Mouse (Mus musculus) liver, embryonic 12.5 days (tissue): ENCODE measurements around the gene Olfr201. TPM values are rescaled to one million over a fixed set of nuclear protein-coding genes. Genes with fewer than 3 reads are reported as not detected.
"Not testable (repeated sequence)": the region's sequence is repeated elsewhere in the genome, so short reads cannot be mapped to it uniquely, and the experiment has no call there.

Experiments used
- ATAC-seq: fragments of 200-750 bp; cut with Nextera tagmentation; 2 replicates; pipeline ENCODE4 v1.8.0; 2017; ENCODE audit warnings: moderate number of reproducible peaks, mild to moderate bottlenecking, moderate library complexity
- H3K27ac ChIP-seq: fragments of 300-500 bp; sonication (generic); 2 replicates; pipeline ENCODE4 v1.5.1; 2016; ENCODE audit warnings: mild to moderate bottlenecking
- H3K27me3 ChIP-seq: fragments of 300-500 bp; sonication (generic); replicated peaks from 2 replicates; pipeline ENCODE4 v1.6.1; 2016; ENCODE audit warnings: mild to moderate bottlenecking, moderate library complexity
- H3K36me3 ChIP-seq: fragments of 300-500 bp; sonication (generic); 2 replicates; pipeline ENCODE4 v1.6.1; 2016; ENCODE audit warnings: mild to moderate bottlenecking, moderate library complexity
- H3K4me1 ChIP-seq: fragments of 300-500 bp; sonication (generic); 2 replicates; pipeline ENCODE4 v1.6.1; 2016
- H3K4me2 ChIP-seq: fragments of 300-500 bp; sonication (generic); 2 replicates; pipeline ENCODE4 v1.6.1; 2016; ENCODE audit warnings: mild to moderate bottlenecking, moderate library complexity
- H3K4me3 ChIP-seq: fragments of 300-500 bp; sonication (generic); 2 replicates; pipeline ENCODE4 v1.5.1; 2016; ENCODE audit warnings: mild to moderate bottlenecking, moderate library complexity
- H3K9ac ChIP-seq: fragments of 300-500 bp; sonication (generic); 2 replicates; pipeline ENCODE4 v1.6.1; 2016; ENCODE audit warnings: mild to moderate bottlenecking, moderate library complexity
- H3K9me3 ChIP-seq: fragments of 300-500 bp; sonication (generic); replicated peaks from 2 replicates; pipeline ENCODE4 v1.6.1; 2016; ENCODE audit warnings: mild to moderate bottlenecking, moderate library complexity
- WGBS: fragments of 180-500 bp; shearing (Covaris S2); methylation state at CpG from one replicate; pipeline ENCODE4 v1.1.7; 2016; ENCODE audit not compliant: insufficient replicate concordance; 5-methylcytosine and 5-hydroxymethylcytosine counted together
- polyA plus RNA-seq: library from polyadenylated mRNA; unstranded; fragments of >200 nt; fragmentation: Nextera tagmentation; extraction: Ambion mirVana; gene quantifications from 2 replicates; pipeline ENCODE4 v1.2.1, GENCODE M21; 2016

Gene Olfr201
- polyA plus RNA-seq, result 0.08 and 0.13 TPM in 2 replicates

GRCm38 (mm10) chr16:59272532-59272931 lies at the start of gene Olfr201:
Olfr201 (minus strand) TSS chr16:59272632.
- not testable (repeated sequence) for H3K36me3 ChIP-seq, H3K4me3 ChIP-seq, ATAC-seq, H3K9me3 ChIP-seq, H3K9ac ChIP-seq, H3K27me3 ChIP-seq, H3K27ac ChIP-seq, H3K4me1 ChIP-seq, H3K4me2 ChIP-seq
- 67% methylated on average over 4 of the region's 4 CpGs for WGBS

GRCm38 (mm10) chr16:59318148-59318547 lies 45.7 kb upstream of the Olfr201 start, which contains the start of gene Olfr204:
Olfr204 (minus strand) TSS chr16:59318248.
- Histone ChIP-seq H3K27me3 (no peaks in the 10 kb centered on the region), H3K4me3 (no peak within 1 kb of the TSS), H3K9ac (no peak within 1 kb of the TSS), H3K27ac (no peak within 1 kb of the TSS), H3K4me2 (no peak within 1 kb of the TSS), H3K9me3 (no peaks in the 10 kb centered on the region), H3K4me1 (no peaks in the 10 kb centered on the region), H3K36me3 (no peaks in the 10 kb centered on the region)
- ATAC-seq, result no peak

- no peaks in the 10 kb centered on the region for H3K36me3 ChIP-seq
- H3K4me1 ChIP-seq, result no peaks in the 10 kb centered on the region
- H3K27me3 ChIP-seq, result no peaks in the 10 kb centered on the region
- H3K4me2 ChIP-seq, result no peak within 1 kb of the TSS
- H3K4me3 ChIP-seq, result no peak within 1 kb of the TSS
- H3K9me3 ChIP-seq, result no peaks in the 10 kb centered on the region
- ATAC-seq, result no peak
- no peak within 1 kb of the TSS for H3K27ac ChIP-seq
- 56% methylated on average over 2 of the region's 2 CpGs for WGBS
- no peak within 1 kb of the TSS for H3K9ac ChIP-seq
Observed at GRCm38 (mm10) chr16:59298581-59298980, 26.1 kb upstream of the Olfr201 start, which contains the start of gene Olfr203. Olfr203 (plus strand) TSS chr16:59298881.

- 45% methylated on average over 9 of the region's 9 CpGs for WGBS
- not testable (repeated sequence) for H3K27me3 ChIP-seq
Observed at GRCm38 (mm10) chr16:59287576-59287975, 15.1 kb upstream of the Olfr201 start.

GRCm38 (mm10) chr16:59286693-59287092 lies 14.3 kb upstream of the Olfr201 start, which contains the start of gene Olfr202:
Olfr202 (minus strand) TSS chr16:59286793.
- H3K27me3 ChIP-seq, result no peaks in the 10 kb centered on the region
- H3K9ac ChIP-seq, result no peak within 1 kb of the TSS
- no peaks in the 10 kb centered on the region for H3K36me3 ChIP-seq
- H3K4me3 ChIP-seq, result no peak within 1 kb of the TSS
- no peak for ATAC-seq
- H3K27ac ChIP-seq, result no peak within 1 kb of the TSS
- no peak within 1 kb of the TSS for H3K4me2 ChIP-seq
- H3K9me3 ChIP-seq, result no peaks in the 10 kb centered on the region
- H3K4me1 ChIP-seq, result no peaks in the 10 kb centered on the region
- WGBS, result 64% methylated on average over 1 of the region's 1 CpGs

More at GRCm38 (mm10) chr16:59287576-59287975, 15.1 kb upstream of the Olfr201 start:
- not testable (repeated sequence) for H3K27ac ChIP-seq, H3K9me3 ChIP-seq, H3K4me2 ChIP-seq, ATAC-seq, H3K9ac ChIP-seq, H3K36me3 ChIP-seq, H3K4me3 ChIP-seq, H3K4me1 ChIP-seq

GRCm38 (mm10) chr16:59283476-59283875 lies 11.0 kb upstream of the Olfr201 start:
- no peaks in the 10 kb centered on the region for H3K36me3 ChIP-seq
- WGBS, result 40% methylated on average over 1 of the region's 1 CpGs
- ATAC-seq, result no peak

GRCm38 (mm10) chr16:59280542-59280941 lies 8.1 kb upstream of the Olfr201 start:
- H3K4me1 ChIP-seq, result no peaks in the 10 kb centered on the region
- WGBS, result 43% methylated on average over 3 of the region's 3 CpGs
- no peak overlapping the region for H3K9ac ChIP-seq
- H3K4me3 ChIP-seq, result no peak overlapping the region
- H3K27ac ChIP-seq, result no peak overlapping the region
- H3K9me3 ChIP-seq, result no peaks in the 10 kb centered on the region; the same call in 1 of the 2 replicates
- H3K36me3 ChIP-seq, result no peaks in the 10 kb centered on the region
- ATAC-seq, result peak; percentile 99
- no peak overlapping the region for H3K4me2 ChIP-seq
- no peaks in the 10 kb centered on the region for H3K27me3 ChIP-seq

More at GRCm38 (mm10) chr16:59283476-59283875, 11.0 kb upstream of the Olfr201 start:
- H3K9ac ChIP-seq, result no peak overlapping the region
- H3K27me3 ChIP-seq, result no peaks in the 10 kb centered on the region
- no peak overlapping the region for H3K4me3 ChIP-seq
- H3K9me3 ChIP-seq, result no peaks in the 10 kb centered on the region; the same call in 1 of the 2 replicates
- no peak overlapping the region for H3K4me2 ChIP-seq
- H3K4me1 ChIP-seq, result no peaks in the 10 kb centered on the region
- no peak overlapping the region for H3K27ac ChIP-seq

- not testable (repeated sequence) for H3K9me3 ChIP-seq, H3K9ac ChIP-seq, ATAC-seq, H3K4me2 ChIP-seq, H3K4me1 ChIP-seq, H3K27me3 ChIP-seq, H3K27ac ChIP-seq, H3K36me3 ChIP-seq, H3K4me3 ChIP-seq
- WGBS, result 49% methylated on average over 4 of the region's 4 CpGs
Observed at GRCm38 (mm10) chr16:59269097-59269496, 3.3 kb downstream of the Olfr201 start.

GRCm38 (mm10) chr16:59249684-59250083 lies 22.7 kb downstream of the Olfr201 start:
- Histone ChIP-seq H3K4me1 (no peaks in the 10 kb centered on the region), H3K27me3 (no peaks in the 10 kb centered on the region), H3K27ac (no peak overlapping the region), H3K4me3 (no peak overlapping the region), H3K9ac (no peak overlapping the region), H3K4me2 (no peak overlapping the region), H3K36me3 (no peaks in the 10 kb centered on the region), H3K9me3 (peaks cover 5% of the 10 kb centered on the region; the same call in 1 of the 2 replicates)
- WGBS, result 73% methylated on average over 17 of the region's 17 CpGs
- no peak for ATAC-seq

GRCm38 (mm10) chr16:59219667-59220066 lies 52.8 kb downstream of the Olfr201 start, which contains the start of gene Olfr199:
Olfr199 (minus strand) TSS chr16:59219767.
- not testable (repeated sequence) for H3K4me2 ChIP-seq, H3K36me3 ChIP-seq, ATAC-seq, H3K27ac ChIP-seq, H3K4me3 ChIP-seq, H3K9ac ChIP-seq, H3K4me1 ChIP-seq, H3K27me3 ChIP-seq, H3K9me3 ChIP-seq
- WGBS, result 48% methylated on average over 1 of the region's 1 CpGs

- not testable (repeated sequence) for H3K9ac ChIP-seq, H3K27ac ChIP-seq, H3K4me1 ChIP-seq, H3K9me3 ChIP-seq, H3K27me3 ChIP-seq, H3K36me3 ChIP-seq, H3K4me3 ChIP-seq, H3K4me2 ChIP-seq, ATAC-seq
- 48% methylated on average over 3 of the region's 3 CpGs for WGBS
Observed at GRCm38 (mm10) chr16:59217861-59218260, 54.6 kb downstream of the Olfr201 start.
